Mouse (Mus musculus): Measurements from ENCODE around the gene Faiml.

DNA sequence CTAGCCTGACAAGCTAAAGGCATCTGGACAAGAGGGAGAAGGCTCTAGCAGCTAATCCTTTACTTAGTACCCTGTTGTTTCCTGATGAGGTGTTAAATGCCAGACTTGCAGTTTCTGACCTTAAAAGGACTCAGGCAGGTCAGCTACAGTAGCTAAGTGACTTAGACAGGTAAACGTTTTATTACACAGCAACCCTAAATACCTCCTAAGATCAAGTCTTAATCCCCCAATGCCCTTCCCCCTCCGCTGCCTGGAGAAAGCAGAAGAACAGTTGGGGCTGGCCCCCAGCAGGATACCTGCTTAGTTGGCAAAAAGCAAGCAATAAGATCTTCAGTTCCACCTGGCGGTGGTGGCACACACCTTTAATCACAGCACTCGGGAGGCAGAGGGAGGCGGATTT is 21.9 kb upstream of the Faiml start:
- TF ChIP-seq POLR2A (IDR thresholded peaks at IDR 0.05; ENCODE audit: borderline replicate concordance, low read depth, low read length) (no peak), CTCF (IDR thresholded peaks at IDR 0.05; ENCODE audit: low read depth, low read length) (no peak)

All from bone marrow macrophage, adult 2 months (primary cell).